Mouse (Mus musculus): ENCODE results near the gene Vtcn1.

DNA sequence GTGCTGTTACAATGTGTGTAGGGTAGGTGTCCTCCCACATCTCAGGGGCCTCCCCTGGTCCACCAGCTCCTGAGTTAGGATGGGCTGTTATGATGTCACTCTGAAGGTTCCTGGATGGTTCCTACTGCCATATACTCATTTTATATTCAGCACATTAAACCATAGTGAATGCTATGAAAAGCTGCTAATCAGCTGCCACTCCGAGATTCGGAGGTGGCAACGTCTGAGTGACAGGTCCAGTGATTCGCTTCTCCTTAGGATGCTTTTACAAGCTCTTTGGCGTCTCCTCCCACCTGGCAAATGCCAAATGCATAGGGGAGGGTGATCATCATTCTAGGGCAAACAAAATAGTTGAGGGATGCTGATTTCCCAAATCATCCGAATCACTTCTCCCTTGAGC is 70.2 kb downstream of the Vtcn1 start:
- TF ChIP-seq CTCF (IDR thresholded peaks at IDR 0.05; ENCODE audit: borderline replicate concordance, extremely low read depth, insufficient read depth, insufficient read length) (no peak), POLR2A (IDR thresholded peaks at IDR 0.05; ENCODE audit: borderline replicate concordance, extremely low read depth, insufficient read depth, insufficient read length, poor library complexity, severe bottlenecking) (no peak)
